Mouse (Mus musculus) kidney, adult 8-10 months (tissue): ENCODE data around the gene Jph2.
A peak's percentile ranks its signal among the peaks of the same experiment; 100 is the strongest.

Experiments used
- DNase-seq, 2 experiments: peaks; one replicate each; pipeline ENCODE4 v3.0.0; 2022

The Jph2 gene

DNA sequence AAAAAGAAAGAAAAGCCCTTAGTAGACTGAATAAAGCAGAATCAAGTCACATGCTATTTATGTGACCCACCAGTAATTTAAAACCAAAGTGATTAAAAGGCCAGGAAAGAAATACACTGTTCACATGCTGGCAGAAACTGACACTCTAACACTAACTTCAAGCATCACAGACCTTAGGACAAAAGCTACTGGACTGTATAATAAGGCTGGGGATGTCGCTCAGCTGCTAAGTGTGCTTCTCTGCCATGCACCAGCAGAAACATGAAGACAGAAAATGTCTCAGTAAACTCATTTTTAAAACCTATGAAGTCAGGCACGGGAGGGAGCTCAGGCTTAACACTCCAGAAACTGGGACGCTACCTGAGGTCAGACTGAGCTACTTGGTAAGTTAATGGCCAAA, 12.4 kb upstream of the Jph2 start:
- DNase-seq, result no peak

- peak in 1 of 2 experiments; percentile 21 for DNase-seq
These were observed 6.4 kb upstream of the Jph2 start for GRCm38 (mm10) chr2:163404037-163404815.

DNA sequence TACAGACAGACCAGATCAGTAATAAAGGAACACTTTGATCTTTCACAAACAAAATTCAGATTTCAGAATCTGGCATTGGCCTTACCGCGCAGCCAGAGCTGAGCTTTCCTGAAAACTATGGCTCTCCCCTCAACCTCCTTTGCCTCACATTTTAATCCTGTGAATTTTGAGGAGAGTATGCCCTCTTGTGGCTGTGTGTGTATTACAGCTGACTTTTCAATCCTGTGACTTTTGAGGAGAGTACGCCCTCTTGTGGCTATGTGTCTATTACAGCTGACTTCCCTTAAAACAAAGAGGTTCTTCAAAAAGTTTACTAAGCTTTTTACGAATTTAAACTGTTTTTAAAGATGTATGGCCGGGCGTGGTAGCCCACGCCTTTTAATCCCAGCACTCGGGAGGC, 3.4 kb upstream of the Jph2 start:
- DNase-seq, result peak; percentile 68 to 85

- no peak for DNase-seq
These were observed 1.4 kb upstream of the Jph2 start for GRCm38 (mm10) chr2:163399222-163399621.

- no peak for DNase-seq
These were observed 977 bp upstream of the Jph2 start for GRCm38 (mm10) chr2:163398770-163399169.

DNA sequence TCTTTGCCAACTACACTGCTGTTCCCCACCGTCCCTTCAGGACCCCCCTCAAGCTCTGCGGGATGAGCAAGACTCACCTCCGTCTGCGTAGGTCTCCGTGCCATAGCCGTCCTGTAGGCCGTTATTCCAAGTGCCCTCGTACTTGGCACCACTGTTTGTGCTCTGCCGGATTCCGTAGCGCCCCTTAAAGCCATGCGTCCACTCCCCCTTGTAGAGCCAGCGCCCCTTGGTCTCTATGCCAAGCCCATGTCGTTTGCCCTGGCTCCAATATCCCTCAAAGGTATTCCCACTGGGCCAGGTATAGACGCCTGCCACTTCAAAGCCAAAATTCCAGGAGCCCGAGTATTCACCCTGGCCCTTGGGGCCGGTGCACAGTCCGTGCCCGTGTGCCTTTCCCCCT, 722 bp downstream of the Jph2 start:
- no peak for DNase-seq

DNA sequence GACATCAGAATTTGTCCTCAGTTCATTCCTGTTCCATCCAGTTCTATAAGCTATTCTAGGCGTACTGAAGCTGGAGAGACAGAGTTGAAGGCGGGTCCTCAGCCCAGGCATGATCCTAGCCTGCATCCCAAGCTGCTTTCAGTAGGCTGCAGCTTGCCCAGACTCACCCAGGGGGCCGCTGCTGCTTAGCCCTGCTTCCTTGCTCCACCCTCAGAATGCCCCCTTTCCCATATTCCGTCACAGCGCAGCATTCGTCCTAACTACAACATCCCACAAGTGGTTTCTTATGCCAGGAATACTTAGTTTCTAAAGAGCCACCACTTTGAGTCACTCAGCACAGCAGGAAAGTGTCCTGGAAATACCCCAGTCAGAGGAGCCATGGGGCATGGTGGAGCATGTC, 2.8 kb downstream of the Jph2 start:
- DNase-seq, result no peak

DNA sequence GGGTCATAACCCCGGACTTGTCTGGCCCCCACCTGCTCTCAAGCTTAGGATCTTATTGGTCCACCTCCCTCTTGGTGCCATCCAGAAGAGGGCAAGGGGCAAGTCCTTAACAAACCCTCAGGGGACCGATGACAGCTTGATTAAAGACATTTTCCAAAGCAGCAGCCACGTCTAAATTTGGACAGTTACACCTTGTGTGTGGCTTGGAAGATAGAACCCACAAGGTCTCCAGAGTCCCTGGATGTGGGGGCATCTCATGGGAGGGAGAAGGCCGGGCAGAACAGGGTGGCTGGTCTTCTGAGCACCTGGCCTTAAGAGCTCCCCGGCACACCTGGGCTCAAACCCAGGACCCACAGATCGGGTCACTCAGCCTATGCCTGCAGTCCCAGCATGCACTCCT, 3.8 kb downstream of the Jph2 start:
- no peak for DNase-seq

DNA sequence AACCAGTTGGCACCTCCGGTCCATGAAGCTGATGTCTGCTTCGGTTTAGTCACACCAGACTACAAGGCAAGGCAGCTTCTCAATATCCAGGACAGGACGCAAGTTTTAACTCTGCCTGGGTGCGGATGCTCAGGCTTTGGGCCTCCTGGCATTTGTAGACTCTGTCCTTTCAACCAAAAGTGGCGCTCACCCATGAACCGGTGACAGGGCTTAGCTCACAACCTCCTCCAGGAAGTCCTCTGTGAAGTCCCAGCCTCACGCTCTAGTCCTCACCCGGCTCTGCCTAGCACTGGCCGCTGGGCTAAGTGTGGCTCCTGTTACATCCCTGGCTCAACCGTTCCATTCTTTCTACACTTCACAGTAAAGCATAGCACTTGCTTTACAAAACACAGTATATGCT, 4.6 kb downstream of the Jph2 start:
- no peak for DNase-seq

GRCm38 (mm10) chr2:163392436-163392835, 5.4 kb downstream of the Jph2 start:
- no peak for DNase-seq

- DNase-seq, result no peak
These were observed 11.2 kb downstream of the Jph2 start for GRCm38 (mm10) chr2:163386423-163387190.

DNA sequence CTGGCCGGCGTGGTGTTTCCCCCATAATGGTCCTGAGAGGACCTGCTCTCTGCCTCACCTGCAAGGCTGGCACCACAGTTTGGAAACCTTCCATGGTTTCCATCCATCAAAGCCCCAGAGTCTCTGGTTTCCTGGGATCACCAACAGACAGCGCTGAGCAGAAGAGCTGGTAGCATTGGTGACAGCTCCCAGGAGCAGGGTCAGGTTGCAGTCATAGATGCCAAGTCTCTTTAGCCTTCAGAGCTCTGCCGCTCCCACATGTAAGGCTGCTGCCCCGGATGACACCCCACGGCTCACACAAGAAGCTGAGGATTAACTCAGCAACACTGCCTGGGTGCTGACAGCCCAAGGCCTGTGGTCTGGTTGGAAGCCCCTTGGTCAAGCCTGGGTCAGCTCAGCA, 12.7 kb downstream of the Jph2 start:
- no peak for DNase-seq

DNA sequence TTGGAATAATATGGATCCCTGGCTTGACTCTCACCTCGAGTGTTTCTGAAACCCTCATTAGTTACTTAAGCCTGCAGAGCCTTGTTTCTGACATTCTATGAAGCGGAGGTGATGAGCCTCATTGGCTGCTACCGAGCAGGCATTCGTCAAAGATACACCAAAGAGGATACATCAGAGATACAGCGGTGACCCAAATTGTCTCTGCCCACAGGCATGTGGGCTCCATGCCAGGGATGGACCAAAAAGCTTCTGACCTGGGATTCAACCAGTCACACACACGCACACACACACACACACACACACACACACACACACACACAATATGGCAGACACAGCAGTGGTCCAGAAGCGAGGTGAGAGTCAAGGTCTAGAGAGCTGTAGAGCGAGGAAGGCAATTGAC, 16.5 kb downstream of the Jph2 start:
- DNase-seq, result no peak

DNA sequence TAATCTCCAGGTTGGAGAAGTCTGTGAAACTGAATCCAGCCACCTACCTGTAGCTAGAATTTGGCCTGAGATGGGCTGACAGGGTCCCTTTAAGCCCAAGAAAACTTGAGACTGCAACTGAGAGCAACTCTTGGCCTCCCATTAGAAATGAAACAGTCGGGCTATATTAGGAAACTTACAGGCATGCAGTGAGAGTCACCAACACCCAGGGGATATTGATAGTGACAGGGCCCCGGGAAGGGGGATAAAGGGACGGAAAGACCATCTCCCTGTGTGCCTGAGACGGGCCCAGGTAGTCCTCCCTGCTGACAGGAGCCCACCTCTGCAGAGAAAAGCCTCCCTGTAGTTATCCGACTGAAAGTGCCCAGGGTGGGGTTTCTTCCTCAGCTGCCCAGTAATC, 18.4 kb downstream of the Jph2 start:
- no peak for DNase-seq

GRCm38 (mm10) chr2:163376082-163376481, 21.7 kb downstream of the Jph2 start:
- no peak for DNase-seq

GRCm38 (mm10) chr2:163375468-163375867, 22.3 kb downstream of the Jph2 start:
- DNase-seq, result no peak

- no peak for DNase-seq
These were observed 25.2 kb downstream of the Jph2 start for GRCm38 (mm10) chr2:163372627-163373026.

- DNase-seq, result no peak
These were observed 27.6 kb downstream of the Jph2 start for GRCm38 (mm10) chr2:163370175-163370574.

- DNase-seq, result no peak
These were observed 32.8 kb downstream of the Jph2 start for GRCm38 (mm10) chr2:163364785-163365541.

GRCm38 (mm10) chr2:163362940-163363921, 34.6 kb downstream of the Jph2 start:
- DNase-seq, result no peak

DNA sequence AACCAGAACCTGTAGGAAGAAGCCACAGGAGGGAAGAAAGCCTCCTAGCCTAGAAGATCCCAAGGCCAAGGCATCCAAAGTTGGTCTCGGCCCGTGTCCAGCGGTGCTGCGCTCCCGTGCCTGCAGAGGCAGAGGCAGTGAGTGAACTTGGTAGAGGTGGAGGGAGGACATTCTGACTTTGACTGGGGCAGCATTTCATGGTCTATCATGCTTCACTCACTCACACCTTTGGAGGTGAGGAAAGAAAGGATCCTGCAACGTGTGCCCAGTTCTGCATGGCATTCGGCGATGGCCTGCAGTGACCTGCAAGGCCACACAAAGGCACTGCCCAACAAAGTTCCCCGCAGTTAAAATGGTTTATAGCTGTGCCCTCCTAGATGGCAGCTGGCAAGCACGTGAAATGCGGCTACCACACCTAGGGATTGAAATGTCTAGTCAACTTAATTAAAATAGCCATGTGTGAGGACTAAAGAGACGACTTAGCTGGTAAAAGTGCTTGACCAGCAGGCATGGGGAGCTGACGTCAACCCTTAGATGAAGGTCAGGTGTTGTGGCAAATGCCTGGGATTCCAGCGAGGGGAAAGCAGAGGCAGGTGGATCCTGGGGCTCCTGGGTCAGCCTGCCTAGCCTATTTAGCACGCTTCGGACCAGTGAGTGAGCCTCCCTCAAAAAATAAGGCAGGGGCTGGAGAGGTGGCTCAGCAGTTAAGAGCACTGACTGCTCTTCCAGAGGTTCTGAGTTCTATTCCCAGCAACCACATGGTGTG, 36.8 kb downstream of the Jph2 start:
- peak in 1 of 2 experiments; percentile 3 for DNase-seq

DNA sequence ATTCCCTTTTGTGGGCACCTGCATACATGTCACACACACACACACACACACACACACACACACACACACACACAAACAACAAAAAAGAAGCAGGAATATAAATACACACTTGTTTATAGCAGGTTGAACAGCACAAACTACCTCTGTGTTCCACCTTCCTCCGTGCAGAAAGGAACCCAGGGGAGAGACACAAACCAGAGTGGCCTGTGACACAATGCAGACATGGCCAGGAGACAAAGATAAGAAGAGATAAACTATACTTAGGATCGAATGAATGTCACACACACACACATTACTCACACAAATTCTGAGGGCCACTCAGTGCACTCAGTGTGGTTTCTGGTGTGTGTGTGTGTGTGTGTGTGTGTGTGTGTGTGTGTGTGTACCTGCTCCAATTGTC, 38.5 kb downstream of the Jph2 start:
- DNase-seq, result no peak
